Comparison of ENCODE assay signal across 8 mouse cellular contexts in genomic region chr2:94265221-94266191, GRCm38 (mm10).
A peak's percentile ranks its signal among the peaks of the same experiment; 100 is the strongest.
DNase-seq lines count a peak whose midpoint lies in the region; ATAC-seq and TF ChIP-seq lines count a peak whose summit lies in the region.

No protein-coding gene starts in this region.

- TF ChIP-seq EP300 in lung, postnatal 0 days (IDR thresholded peaks at IDR 0.05): no peak

- H3K4me3 ChIP-seq in cortical plate, adult 2 months (ENCODE audit: insufficient read depth, low read length): peak overlapping the region; percentile 2; the same call in 1 of the 2 replicates
- H3K4me3 ChIP-seq in heart, embryonic 13.5 days: peak overlapping the region; percentile 50
- peak overlapping the region; percentile 9; the same call in 1 of the 2 replicates for H3K4me3 ChIP-seq in kidney, embryonic 16.5 days (ENCODE audit: low read length)
- no peak overlapping the region; the same call in 1 of the 2 replicates for H3K4me3 ChIP-seq in lung, postnatal 0 days (ENCODE audit: low read depth, low read length)

- no peak for DNase-seq in frontal cortex, postnatal 36 days (ENCODE audit: low spot score in 2 of 2)
- peak; percentile 47 for DNase-seq in lung, postnatal 0 days (ENCODE audit: low spot score)
- peak; percentile 81 to 87 for DNase-seq in right cerebral cortex, postnatal 10 days (ENCODE audit: low spot score in 2 of 2)
- no peak for DNase-seq in thymus, postnatal 0 days (ENCODE audit: low spot score)

- 4% methylated on average over 16 of the region's 16 CpGs for WGBS in heart, embryonic 13.5 days
- 9% methylated on average over 16 of the region's 16 CpGs for WGBS in kidney, embryonic 16.5 days
- WGBS in lung, postnatal 0 days: 9% methylated on average over 16 of the region's 16 CpGs

- H3K4me2 ChIP-seq in heart, embryonic 13.5 days: peak overlapping the region; percentile 83
- H3K4me2 ChIP-seq in kidney, embryonic 16.5 days (replicated peaks; ENCODE audit: low read depth, low read length): peak overlapping the region; percentile 33
- H3K4me2 ChIP-seq in lung, postnatal 0 days (replicated peaks; ENCODE audit: low read depth, low read length): peak overlapping the region; percentile 25

- no peaks in the 10 kb centered on the region for H3K36me3 ChIP-seq in heart, embryonic 13.5 days
- no peaks in the 10 kb centered on the region for H3K36me3 ChIP-seq in kidney, embryonic 16.5 days (ENCODE audit: insufficient read depth, low read length)
- H3K36me3 ChIP-seq in lung, postnatal 0 days (ENCODE audit: insufficient read depth, low read length): no peaks in the 10 kb centered on the region

- no peak for TF ChIP-seq POLR2A in cortical plate, adult 2 months (IDR thresholded peaks at IDR 0.05; ENCODE audit: extremely low read depth, insufficient read depth, low read length)

- TF ChIP-seq CTCF in cortical plate, adult 2 months (IDR thresholded peaks at IDR 0.05; ENCODE audit: extremely low read depth, insufficient read depth, low read length): no peak
- TF ChIP-seq CTCF in lung, postnatal 0 days (IDR thresholded peaks at IDR 0.05): no peak

- peaks cover 19% of the 10 kb centered on the region for H3K27me3 ChIP-seq in heart, embryonic 13.5 days (replicated peaks)
- H3K27me3 ChIP-seq in kidney, embryonic 16.5 days (ENCODE audit: insufficient read depth, low read length): peaks cover 37% of the 10 kb centered on the region
- 0 out of 2 replicates have a peak, but pooled peaks cover 3% of the 10 kb centered on the region for H3K27me3 ChIP-seq in lung, postnatal 0 days (replicated peaks; ENCODE audit: insufficient read depth, low read length)

- H3K9ac ChIP-seq in heart, embryonic 13.5 days: peak overlapping the region; percentile 79
- no peak overlapping the region for H3K9ac ChIP-seq in kidney, embryonic 16.5 days (replicated peaks; ENCODE audit: low read length)
- H3K9ac ChIP-seq in lung, postnatal 0 days (replicated peaks; ENCODE audit: low read depth): no peak overlapping the region

- peaks cover 3% of the 10 kb centered on the region; the same call in 1 of the 2 replicates for H3K4me1 ChIP-seq in cortical plate, adult 2 months (ENCODE audit: control insufficient read depth, insufficient read depth, low read length)
- peaks cover 52% of the 10 kb centered on the region for H3K4me1 ChIP-seq in heart, embryonic 13.5 days
- peaks cover 18% of the 10 kb centered on the region for H3K4me1 ChIP-seq in kidney, embryonic 16.5 days (ENCODE audit: insufficient read depth, low read length)
- H3K4me1 ChIP-seq in lung, postnatal 0 days (ENCODE audit: insufficient read depth, low read depth, low read length): 0 out of 2 replicates have a peak, but pooled peaks cover 5% of the 10 kb centered on the region

- peak; percentile 12; the same call in 1 of the 2 replicates for ATAC-seq in frontal cortex, adult (ENCODE audit: low TSS enrichment)
- ATAC-seq in heart, embryonic 13.5 days (ENCODE audit: extremely low read depth, insufficient number of reproducible peaks, low FRiP score, low TSS enrichment): 0 out of 2 replicates have a peak, but pooled peaks have one; percentile 24
- ATAC-seq in kidney, embryonic 16.5 days (ENCODE audit: low FRiP score, low TSS enrichment): peak; percentile 58; the same call in 1 of the 2 replicates
- ATAC-seq in lung, postnatal 0 days: no peak

- H3K9me3 ChIP-seq in heart, embryonic 13.5 days: no peaks in the 10 kb centered on the region
- no peaks in the 10 kb centered on the region for H3K9me3 ChIP-seq in kidney, embryonic 16.5 days (ENCODE audit: low read length)
- no peaks in the 10 kb centered on the region for H3K9me3 ChIP-seq in lung, postnatal 0 days (ENCODE audit: low read length)

- H3K27ac ChIP-seq in cortical plate, adult 2 months (ENCODE audit: insufficient read depth, low read length): no peak overlapping the region
- peak overlapping the region; percentile 87 for H3K27ac ChIP-seq in heart, embryonic 13.5 days (replicated peaks)
- H3K27ac ChIP-seq in kidney, embryonic 16.5 days (ENCODE audit: low read length): no peak overlapping the region
- H3K27ac ChIP-seq in lung, postnatal 0 days (ENCODE audit: low read length): no peak overlapping the region

Comparison
In these comparisons a context has a peak if more than half of its experiments do, and no peak if none do; other contexts are left out.
1. DNase-seq: peak in lung, postnatal 0 days (single experiment) and right cerebral cortex, postnatal 10 days (2 of 2); none in frontal cortex, postnatal 36 days (0 of 2) and thymus, postnatal 0 days (single experiment).
2. H3K4me2 ChIP-seq: peak in every context shown above with its lines; median percentile 83 in heart, embryonic 13.5 days; 33 in kidney, embryonic 16.5 days; 25 in lung, postnatal 0 days.